Mouse (Mus musculus): ENCODE results near the gene Zfp493.
"Not testable (repeated sequence)": the region's sequence is repeated elsewhere in the genome, so short reads cannot be mapped to it uniquely, and the experiment has no call there.

Gene Zfp493

DNA sequence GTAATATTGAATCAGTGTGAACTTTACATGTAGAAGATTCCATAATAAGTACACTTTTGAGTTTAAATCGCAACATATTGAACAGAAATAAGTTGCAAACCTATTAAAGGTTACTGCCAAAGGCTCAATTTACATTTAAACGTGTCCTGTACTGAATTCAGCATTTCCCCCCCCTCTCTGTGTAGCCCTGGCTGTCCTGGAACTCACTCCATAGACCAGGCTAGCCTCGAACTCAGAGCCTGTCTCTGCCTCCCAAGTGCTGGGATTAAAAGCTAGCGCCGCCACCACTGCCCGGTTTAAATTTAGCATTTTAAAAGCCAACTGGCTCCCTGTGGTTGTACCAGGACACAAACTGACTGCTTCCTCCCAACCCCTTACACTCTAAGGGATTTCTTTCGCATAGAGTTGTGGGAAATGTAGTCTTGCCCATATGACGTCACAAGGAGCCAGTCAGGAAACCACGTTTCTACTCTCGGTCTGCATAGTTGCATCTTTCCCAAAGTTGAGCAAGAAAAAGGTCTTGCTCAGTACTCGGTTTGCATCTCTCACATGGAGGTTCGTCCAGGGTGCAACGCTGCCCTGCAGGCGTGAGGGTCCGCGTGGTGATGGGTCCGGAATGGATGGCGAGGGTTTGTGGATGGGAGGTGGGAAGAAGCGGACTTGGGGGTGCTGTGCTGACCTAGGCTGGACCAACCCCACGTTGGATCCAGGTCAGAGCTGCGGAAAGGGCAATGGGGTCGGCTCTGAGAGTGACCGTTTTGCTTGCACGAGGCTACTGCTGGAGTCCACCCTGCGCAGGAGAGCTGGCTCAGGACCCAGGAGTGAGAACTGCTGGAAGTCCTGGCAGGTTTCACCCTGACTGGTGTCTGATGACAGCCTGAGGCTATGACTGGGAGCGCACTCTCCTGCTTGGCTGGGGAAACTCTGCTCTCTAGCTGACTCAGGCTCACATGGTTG, at the start of gene Zfp493:
Gene Zfp493 (plus strand): TSS at position 429 of the 957 bp plus-strand sequence.
- ATAC-seq (ENCODE audit: insufficient number of reproducible peaks, low FRiP score, low TSS enrichment) = peak; percentile 99

- ATAC-seq (ENCODE audit: insufficient number of reproducible peaks, low FRiP score, low TSS enrichment) = not testable (repeated sequence)
Observed at GRCm38 (mm10) chr13:67734391-67734790, 45.1 kb upstream of the Zfp493 start.

- no peak for ATAC-seq (ENCODE audit: insufficient number of reproducible peaks, low FRiP score, low TSS enrichment)
Observed at GRCm38 (mm10) chr13:67742941-67743340, 36.6 kb upstream of the Zfp493 start.

DNA sequence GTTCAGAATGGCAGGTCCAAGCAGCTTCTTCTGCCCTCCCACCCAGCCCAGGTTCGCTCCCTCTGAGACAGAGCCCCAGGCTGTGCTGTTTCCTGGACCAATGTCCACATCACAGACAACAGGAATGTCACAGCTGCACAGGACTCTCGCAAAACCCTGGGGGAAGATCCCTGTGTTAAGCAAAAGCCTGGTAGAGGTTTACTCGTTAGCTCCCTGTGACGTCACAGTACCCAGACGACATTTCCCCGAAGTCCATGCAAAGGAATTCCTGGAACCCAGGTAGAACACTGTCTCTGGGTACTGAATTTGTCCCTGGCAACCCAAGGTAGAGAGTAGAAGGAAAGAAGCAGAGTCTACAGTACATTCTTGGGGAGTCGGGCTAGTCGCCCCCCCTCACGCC, 35.6 kb upstream of the Zfp493 start:
- ATAC-seq (ENCODE audit: insufficient number of reproducible peaks, low FRiP score, low TSS enrichment) = no peak

GRCm38 (mm10) chr13:67754333-67755306, 24.9 kb upstream of the Zfp493 start, which contains the start of gene Zfp85:
TSS of gene Zfp85 (minus strand) at chr13:67755228.
- ATAC-seq (ENCODE audit: insufficient number of reproducible peaks, low FRiP score, low TSS enrichment) = peak; percentile 98

GRCm38 (mm10) chr13:67755761-67756160, 23.7 kb upstream of the Zfp493 start:
- no peak for ATAC-seq (ENCODE audit: insufficient number of reproducible peaks, low FRiP score, low TSS enrichment)

GRCm38 (mm10) chr13:67759966-67760365, 19.5 kb upstream of the Zfp493 start:
- ATAC-seq (ENCODE audit: insufficient number of reproducible peaks, low FRiP score, low TSS enrichment) = no peak

DNA sequence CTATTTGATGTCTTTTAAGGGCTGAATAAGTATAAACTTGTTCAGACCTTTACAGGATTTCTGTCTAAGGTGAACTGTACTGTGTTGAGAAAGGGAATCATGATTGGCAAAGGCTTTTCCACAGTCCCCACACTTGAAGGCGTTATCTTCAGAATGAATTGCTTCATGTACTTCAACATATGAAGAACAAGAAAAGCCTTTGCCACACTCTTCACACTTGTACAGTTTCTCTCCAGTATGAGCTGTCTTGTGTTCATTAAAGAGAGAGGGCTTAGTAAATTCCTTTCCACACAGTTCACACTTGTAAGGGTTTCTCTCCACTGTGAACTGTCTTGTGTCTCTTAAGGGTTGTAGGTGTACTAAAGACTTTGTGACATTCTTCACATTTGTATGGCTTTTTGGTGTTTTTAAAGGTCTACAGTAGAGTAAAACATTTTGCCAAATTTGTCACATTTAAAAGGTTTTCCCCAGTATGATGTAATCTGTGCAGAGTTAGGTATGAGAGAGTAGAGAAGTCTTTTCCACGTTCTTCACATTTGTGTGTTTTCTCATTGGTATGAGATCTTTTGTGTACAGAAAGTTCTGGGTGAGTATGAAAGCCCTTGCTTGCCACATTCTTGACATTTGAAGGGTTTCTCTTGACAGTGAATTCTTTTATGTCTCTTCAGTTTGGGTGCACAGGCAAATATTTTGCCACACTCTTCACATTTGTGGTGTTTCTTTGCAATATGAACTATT, 16.3 kb upstream of the Zfp493 start:
- ATAC-seq (ENCODE audit: insufficient number of reproducible peaks, low FRiP score, low TSS enrichment) = no peak

DNA sequence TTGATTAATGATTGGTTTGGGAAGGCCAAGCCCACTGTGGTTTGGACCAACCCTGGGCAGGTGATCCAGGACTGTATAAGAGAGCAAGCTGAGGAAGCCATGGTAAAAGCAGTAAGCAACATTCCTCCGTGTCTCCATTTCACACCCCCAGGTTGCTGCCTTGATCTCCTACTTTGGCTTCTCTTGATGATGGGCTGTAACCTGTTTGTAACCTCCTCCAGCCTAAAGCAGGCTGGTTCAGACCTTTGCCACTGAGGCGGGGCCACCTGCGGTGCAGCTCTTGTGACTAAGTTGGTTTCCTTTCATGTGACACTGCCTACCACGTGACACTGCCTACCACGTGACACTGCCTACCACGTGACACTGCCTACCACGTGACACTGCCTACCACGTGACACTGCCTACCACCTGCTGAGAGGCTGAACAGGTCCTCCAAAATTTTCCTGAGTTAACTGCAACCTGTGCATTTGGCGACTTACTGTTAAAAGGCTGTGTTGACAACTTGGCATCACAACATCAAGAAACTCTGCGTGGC, 12.5 kb downstream of the Zfp493 start:
- ATAC-seq (ENCODE audit: insufficient number of reproducible peaks, low FRiP score, low TSS enrichment) = no peak

DNA sequence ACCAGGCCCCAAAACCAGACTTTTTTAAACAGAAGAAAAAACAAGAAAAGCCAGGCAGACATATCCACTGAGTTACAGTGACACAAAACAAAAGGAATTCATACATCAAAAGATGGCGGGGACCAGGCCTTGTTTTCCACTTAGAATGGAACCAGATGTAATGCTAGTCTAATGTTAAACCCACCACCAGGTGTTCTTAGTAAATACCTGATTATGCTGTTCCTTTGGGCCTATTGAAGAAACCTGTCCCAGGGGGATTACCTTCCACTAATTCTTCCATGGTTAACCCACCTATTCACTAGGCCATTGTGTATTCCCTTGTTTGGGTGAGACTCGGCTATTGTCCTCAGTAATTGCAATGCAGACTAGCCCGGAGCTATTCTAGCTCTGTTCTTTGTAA, 19.1 kb downstream of the Zfp493 start:
- no peak for ATAC-seq (ENCODE audit: insufficient number of reproducible peaks, low FRiP score, low TSS enrichment)

DNA sequence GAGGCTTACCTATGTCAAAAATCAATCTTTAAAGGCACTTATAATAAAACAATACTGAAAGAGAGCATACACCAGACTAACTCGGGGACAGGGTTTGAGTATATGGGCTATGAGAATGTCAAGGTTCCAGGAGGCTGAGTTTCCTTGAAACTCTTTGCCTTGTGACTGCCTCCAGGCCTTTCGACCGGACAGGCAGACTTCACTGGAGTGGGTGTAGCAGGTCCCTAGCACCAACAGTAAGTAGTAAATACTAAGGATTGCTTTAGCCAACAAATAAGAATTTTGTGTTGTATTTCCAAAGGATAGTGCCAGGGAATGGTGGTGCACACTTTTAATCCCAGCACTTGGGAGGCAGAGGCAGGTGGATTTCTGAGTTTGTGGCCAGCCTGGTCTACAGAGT, 19.7 kb downstream of the Zfp493 start:
- ATAC-seq (ENCODE audit: insufficient number of reproducible peaks, low FRiP score, low TSS enrichment) = not testable (repeated sequence)

GRCm38 (mm10) chr13:67811651-67812210, 32.2 kb downstream of the Zfp493 start:
- ATAC-seq (ENCODE audit: insufficient number of reproducible peaks, low FRiP score, low TSS enrichment) = no peak

DNA sequence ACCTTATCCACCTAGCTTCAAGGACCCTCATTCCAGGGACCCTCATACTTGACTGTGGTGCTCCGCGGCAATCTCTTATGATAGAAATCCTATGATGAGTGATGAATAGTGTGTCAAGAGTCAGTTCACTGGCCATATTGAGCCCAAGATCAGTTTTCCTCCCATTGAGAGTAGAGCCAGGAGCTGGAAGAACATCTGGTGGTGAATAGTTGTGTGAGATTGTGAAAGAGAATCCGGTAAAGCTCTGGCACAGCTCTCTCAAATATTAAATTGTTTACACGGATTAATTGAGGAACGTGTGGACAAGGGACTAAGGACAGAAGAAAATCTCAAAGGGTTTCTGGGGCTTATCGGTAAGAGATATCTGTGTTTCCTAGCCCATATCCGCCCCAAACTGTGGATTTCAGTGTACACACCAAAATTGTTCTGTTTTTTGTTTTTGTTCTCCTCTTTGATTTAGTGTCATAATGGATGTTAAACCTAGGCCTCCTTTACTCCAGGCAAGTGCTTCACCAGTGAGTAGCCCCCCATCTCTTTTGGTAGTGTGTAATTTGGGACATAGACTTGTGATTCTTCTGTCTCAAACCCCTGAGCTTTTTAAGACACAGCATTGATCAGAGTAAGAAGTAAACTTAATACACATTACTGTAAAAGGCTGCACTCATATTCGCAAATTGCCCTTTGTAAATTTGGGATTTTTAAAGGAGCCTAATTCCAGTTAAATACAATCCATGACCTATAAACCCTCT, 33.6 kb downstream of the Zfp493 start:
- ATAC-seq (ENCODE audit: insufficient number of reproducible peaks, low FRiP score, low TSS enrichment) = no peak; the same call in 1 of the 2 replicates

DNA sequence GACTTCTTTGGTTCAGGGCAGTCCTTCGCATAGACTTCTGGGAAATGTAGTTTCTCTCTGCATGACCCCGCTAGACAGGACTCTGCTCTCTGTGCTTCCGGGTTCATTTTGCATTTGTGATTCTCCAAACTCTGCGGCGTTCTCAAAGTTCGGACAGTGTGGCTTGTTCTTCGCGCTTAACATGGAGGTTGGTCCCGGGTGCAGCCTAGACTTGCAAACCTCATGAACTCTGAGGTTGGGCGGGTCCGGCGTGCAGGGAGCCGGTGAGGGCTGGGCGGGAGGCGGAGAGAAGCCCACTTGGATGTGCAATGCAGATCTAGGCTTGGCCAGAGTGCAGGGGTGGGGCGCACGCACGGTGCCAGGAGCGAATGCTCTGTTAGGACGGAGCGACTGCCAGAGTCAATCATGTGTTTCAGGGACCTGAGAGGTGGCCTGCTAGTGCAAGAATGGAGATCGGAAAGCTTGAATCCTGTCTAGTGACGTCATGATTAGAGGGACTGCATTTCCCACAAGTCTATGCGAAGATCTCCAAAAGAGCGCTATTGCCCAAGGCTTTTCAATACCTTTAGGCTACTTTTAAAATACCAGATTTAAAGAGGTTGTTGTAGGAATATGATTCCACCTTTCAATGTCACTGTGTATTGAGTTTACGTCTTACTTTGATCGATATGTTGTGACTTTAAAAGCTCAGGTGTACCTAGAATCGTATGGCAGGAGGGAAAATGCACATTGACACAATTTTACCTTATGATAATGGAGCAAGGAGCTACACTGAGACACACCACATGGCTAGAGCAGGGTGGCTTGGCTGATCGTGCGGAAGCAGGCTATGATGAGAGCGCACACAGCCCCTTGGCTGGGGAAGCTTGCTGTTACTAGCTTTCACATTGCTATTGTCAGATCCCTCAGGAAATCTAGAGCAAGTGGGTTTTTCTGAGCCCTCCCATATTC, 34.5 kb downstream of the Zfp493 start, which contains the start of gene Zfp273:
Gene Zfp273 (plus strand): TSS at position 31 of the 951 bp plus-strand sequence.
- peak; percentile 98 for ATAC-seq (ENCODE audit: insufficient number of reproducible peaks, low FRiP score, low TSS enrichment)

DNA sequence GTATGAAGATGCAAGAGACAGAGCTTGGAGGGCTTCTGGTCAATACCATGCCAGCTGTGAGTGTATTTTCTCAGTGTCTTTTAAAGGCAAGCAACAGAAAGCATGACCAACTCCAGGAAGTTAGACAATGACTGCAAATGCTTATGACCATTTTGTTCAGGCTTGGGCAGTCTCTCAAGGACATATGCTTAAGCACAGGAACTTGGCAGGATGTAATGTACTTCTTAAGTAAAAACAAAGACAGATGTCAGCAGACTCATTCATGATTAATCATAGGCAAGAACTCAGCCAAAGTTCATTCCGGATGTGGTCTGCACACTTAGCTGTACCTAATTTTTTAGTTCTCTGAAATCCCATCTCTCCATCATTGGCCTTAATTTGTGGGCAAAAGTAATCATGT, 39.1 kb downstream of the Zfp493 start:
- ATAC-seq (ENCODE audit: insufficient number of reproducible peaks, low FRiP score, low TSS enrichment) = no peak

DNA sequence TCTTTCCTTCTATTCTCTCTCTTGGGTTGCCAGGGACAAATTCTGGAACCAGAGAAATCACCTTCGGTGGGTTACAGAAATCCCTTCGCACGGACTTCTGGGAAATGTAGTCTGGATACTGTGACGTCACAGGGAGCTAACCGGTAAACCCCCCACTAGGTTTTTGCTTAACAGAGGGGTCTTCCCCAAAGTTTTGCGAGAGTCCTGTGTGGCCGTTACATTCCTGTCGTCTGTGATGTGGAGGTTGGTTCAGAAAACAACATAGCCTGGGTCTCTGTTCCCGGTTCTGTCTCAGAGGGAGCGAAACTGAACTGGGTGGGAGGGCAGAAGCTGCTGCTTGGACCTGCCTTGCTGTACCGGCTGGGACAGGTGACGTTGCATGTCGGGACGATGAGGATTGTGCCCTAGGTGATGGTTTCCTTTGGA, 51.4 kb downstream of the Zfp493 start, which contains the start of gene Gm10037:
Gene Gm10037 (plus strand): TSS at position 196 of the 426 bp plus-strand sequence.
- ATAC-seq (ENCODE audit: insufficient number of reproducible peaks, low FRiP score, low TSS enrichment) = peak; percentile 90

DNA sequence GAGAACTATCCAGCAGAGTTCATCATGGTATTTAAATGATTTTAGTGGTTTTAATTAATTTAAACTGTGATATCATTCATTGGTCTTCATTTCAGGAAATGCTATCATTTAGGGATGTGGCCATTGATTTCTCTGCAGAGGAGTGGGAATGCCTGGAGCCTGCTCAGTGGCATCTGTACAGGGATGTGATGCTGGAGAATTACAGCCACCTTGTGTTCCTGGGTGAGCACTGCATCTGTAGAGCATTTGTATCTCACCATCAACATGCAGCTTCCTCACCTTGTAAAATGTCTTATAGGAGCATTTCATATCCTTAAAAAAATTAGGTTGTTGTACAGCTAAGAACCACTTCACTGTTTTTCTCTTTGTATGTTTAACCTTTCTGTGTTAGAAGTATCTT, 53.6 kb downstream of the Zfp493 start:
- ATAC-seq (ENCODE audit: insufficient number of reproducible peaks, low FRiP score, low TSS enrichment) = not testable (repeated sequence)

All from cerebellum, adult (tissue).